Mouse (Mus musculus) heart, adult 2 months (tissue): Measurements from ENCODE around the gene Aup1.

Source experiments
- CTCF ChIP-seq: fragments of 200-600 bp; IDR thresholded peaks from 2 replicates; pipeline ENCODE4 v1.8.1; 2022; ENCODE audit warnings: antibody characterized with exemption, mild to moderate bottlenecking, moderate library complexity
- EP300 ChIP-seq: fragments of 200-500 bp; IDR thresholded peaks from 2 replicates; pipeline ENCODE4 v1.6.1; 2011; ENCODE audit warnings: low read depth, low read length, control low read depth; ENCODE audit not compliant: insufficient read depth
- POLR2A ChIP-seq: fragments of 200-500 bp; IDR thresholded peaks from 2 replicates; pipeline ENCODE4 v1.6.1; 2011; ENCODE audit warnings: mild to moderate bottlenecking, low read depth, low read length, control low read depth; ENCODE audit not compliant: insufficient read depth

- TF ChIP-seq CTCF (no peak), EP300 (no peak), POLR2A (no peak)
These were observed 22.3 kb upstream of the Aup1 start for GRCm38 (mm10) chr6:83031921-83032590.
